Mouse (Mus musculus) forebrain, embryonic 12.5 days (tissue): ENCODE results near the gene Wfdc21. TPM values are rescaled to one million over a fixed set of nuclear protein-coding genes. Genes with fewer than 3 reads are reported as not detected.

ENCODE experiments used
- ATAC-seq: fragments of 200-750 bp; cut with Nextera tagmentation; 2 replicates; pipeline ENCODE4 v1.8.0; 2017; ENCODE audit warnings: moderate TSS enrichment; ENCODE audit not compliant: low FRiP score
- H3K27ac ChIP-seq: fragments of 300-500 bp; sonication (generic); 2 replicates; pipeline ENCODE4 v1.5.1; 2016; ENCODE audit warnings: mild to moderate bottlenecking
- H3K27me3 ChIP-seq: fragments of 300-500 bp; sonication (generic); 2 replicates; pipeline ENCODE4 v1.6.1; 2016; ENCODE audit warnings: mild to moderate bottlenecking
- H3K36me3 ChIP-seq: fragments of 300-500 bp; sonication (generic); replicated peaks from 2 replicates; pipeline ENCODE4 v1.6.1; 2016; ENCODE audit warnings: mild to moderate bottlenecking
- H3K4me1 ChIP-seq: fragments of 300-500 bp; sonication (generic); 2 replicates; pipeline ENCODE4 v1.6.1; 2016
- H3K4me2 ChIP-seq: fragments of 300-500 bp; sonication (generic); 2 replicates; pipeline ENCODE4 v1.6.1; 2016; ENCODE audit warnings: mild to moderate bottlenecking, moderate library complexity
- H3K4me3 ChIP-seq: fragments of 300-500 bp; sonication (generic); replicated peaks from 2 replicates; pipeline ENCODE4 v1.5.1; 2016; ENCODE audit warnings: mild to moderate bottlenecking
- H3K9ac ChIP-seq: fragments of 300-500 bp; sonication (generic); 2 replicates; pipeline ENCODE4 v1.6.1; 2016; ENCODE audit warnings: mild to moderate bottlenecking
- H3K9me3 ChIP-seq: fragments of 300-500 bp; sonication (generic); 2 replicates; pipeline ENCODE4 v1.6.1; 2016
- WGBS: fragments of 180-500 bp; shearing (Covaris S2); methylation state at CpG from one replicate; pipeline ENCODE4 v1.1.7; 2016; 5-methylcytosine and 5-hydroxymethylcytosine counted together
- polyA plus RNA-seq: library from polyadenylated mRNA; unstranded; fragments of >200 nt; fragmentation: Nextera tagmentation; extraction: Ambion mirVana; gene quantifications from 2 replicates; pipeline ENCODE4 v1.2.1, GENCODE M21; 2016

The Wfdc21 gene
- polyA plus RNA-seq, 1 experiment from 2014 or later: not detected

DNA sequence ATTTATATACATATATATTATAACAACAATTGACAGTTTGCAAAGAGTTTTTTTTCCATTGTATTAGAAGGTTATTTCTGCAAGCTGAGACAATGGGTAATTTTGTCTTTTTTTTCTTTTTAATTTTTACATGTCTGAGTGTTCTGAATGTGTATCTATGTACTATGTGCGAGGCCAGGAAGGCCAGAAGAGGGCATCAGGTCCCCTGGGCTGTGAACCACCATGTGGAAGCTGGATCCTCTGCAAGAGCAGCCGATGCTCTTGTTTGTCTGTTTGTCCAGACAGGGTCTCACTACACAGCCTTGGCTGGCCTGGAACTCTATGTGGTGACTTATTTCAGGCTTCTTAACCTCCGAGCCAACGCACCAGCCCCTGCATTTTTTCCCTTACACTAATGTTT, 44.4 kb downstream of the Wfdc21 start:
- no peaks in the 10 kb centered on the region for H3K4me1 ChIP-seq
- H3K27me3 ChIP-seq: no peaks in the 10 kb centered on the region
- H3K27ac ChIP-seq: no peak overlapping the region
- no peak overlapping the region for H3K4me2 ChIP-seq
- 0 out of 2 replicates have a peak, but pooled peaks cover 6% of the 10 kb centered on the region for H3K36me3 ChIP-seq
- no peak for ATAC-seq
- H3K9me3 ChIP-seq: no peaks in the 10 kb centered on the region
- H3K9ac ChIP-seq: no peak overlapping the region
- 74% methylated on average over 4 of the region's 4 CpGs for WGBS
- H3K4me3 ChIP-seq: no peak overlapping the region

DNA sequence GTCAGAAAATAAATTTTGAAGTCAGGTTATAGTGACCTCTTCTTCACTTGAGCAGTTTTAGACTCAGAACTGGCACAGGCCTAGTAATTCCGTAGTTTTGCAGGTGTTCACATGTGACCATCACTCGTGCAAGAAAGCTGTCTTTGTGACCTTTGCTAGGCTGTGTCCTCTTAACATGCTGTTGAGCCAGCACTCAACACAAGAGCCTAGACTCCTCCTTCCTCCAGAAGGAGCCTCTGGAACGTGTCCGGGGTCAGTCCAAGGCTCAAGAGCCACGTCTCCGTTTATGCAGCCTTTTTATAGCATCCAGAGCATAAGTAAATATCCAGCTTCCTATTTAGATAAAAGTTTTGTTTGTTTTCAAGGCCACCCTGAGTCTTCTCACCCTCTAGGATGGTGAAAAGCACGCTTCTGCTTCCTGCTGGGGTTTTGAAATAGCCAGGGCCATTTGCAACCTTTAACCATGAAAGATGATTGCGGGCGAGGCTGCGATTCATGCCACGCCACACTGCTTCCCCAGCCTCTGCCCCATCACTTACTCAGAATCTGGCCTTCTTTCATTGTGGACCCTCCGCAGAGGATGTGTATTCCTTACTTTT, 45.7 kb downstream of the Wfdc21 start:
- H3K36me3 ChIP-seq: no peaks in the 10 kb centered on the region
- H3K9ac ChIP-seq: no peak overlapping the region
- no peak overlapping the region for H3K4me2 ChIP-seq
- no peaks in the 10 kb centered on the region for H3K9me3 ChIP-seq
- no peaks in the 10 kb centered on the region for H3K27me3 ChIP-seq
- no peak overlapping the region for H3K27ac ChIP-seq
- no peak overlapping the region for H3K4me3 ChIP-seq
- H3K4me1 ChIP-seq: no peaks in the 10 kb centered on the region
- no peak for ATAC-seq
- 88% methylated on average over 12 of the region's 12 CpGs for WGBS

DNA sequence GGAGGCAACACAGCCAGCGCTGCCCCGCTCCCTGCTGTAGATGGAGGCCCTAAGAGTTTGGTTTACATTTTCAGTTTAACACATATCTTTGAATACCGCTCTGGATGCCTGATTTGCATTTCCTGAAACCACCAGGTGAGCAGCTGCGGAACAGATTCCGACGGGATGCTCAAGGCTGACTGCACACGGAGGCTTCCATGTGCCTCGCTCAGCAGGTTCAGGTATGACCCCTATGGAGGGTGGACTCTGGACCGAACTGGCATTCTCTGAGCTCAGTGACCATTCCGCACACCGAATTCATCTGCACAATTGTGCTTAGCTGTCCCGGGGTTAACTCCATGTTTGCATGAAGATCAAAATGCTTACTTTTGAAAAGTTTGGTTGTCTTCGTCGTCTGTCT, 46.5 kb downstream of the Wfdc21 start:
- H3K36me3 ChIP-seq: no peaks in the 10 kb centered on the region
- H3K27me3 ChIP-seq: no peaks in the 10 kb centered on the region
- no peak overlapping the region for H3K27ac ChIP-seq
- 87% methylated on average over 14 of the region's 14 CpGs for whole genome bisulfite sequencing
- H3K4me3 ChIP-seq: no peak overlapping the region
- H3K9ac ChIP-seq: no peak overlapping the region
- H3K9me3 ChIP-seq: no peaks in the 10 kb centered on the region
- no peak for ATAC-seq
- no peaks in the 10 kb centered on the region for H3K4me1 ChIP-seq
- H3K4me2 ChIP-seq: no peak overlapping the region

DNA sequence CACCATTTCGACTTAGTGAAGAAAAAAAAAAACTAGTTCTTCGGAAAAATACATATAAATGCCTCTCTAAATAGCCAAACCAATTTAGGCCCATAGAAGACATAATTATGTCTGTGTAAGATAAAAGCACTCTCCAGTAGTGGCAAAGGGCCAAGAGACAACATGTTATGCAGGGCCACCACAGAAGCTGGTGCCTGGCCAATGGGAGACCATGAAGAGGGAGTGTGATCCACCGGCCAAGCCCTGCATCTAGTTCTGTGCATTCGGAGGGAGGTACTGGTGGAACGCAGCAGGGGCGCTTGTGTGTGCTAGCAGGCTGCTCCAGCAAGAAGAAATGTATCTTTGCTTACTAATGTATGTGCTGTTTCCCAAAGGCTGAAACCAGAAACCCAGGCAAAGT, 49.4 kb downstream of the Wfdc21 start:
- no peaks in the 10 kb centered on the region for H3K4me1 ChIP-seq
- H3K4me3 ChIP-seq: no peak overlapping the region
- no peak overlapping the region for H3K4me2 ChIP-seq
- no peaks in the 10 kb centered on the region; the same call in 1 of the 2 replicates for H3K27me3 ChIP-seq
- ATAC-seq: no peak
- H3K9me3 ChIP-seq: no peaks in the 10 kb centered on the region
- no peak overlapping the region for H3K9ac ChIP-seq
- H3K27ac ChIP-seq: no peak overlapping the region
- 59% methylated on average over 6 of the region's 6 CpGs for WGBS
- no peaks in the 10 kb centered on the region for H3K36me3 ChIP-seq

DNA sequence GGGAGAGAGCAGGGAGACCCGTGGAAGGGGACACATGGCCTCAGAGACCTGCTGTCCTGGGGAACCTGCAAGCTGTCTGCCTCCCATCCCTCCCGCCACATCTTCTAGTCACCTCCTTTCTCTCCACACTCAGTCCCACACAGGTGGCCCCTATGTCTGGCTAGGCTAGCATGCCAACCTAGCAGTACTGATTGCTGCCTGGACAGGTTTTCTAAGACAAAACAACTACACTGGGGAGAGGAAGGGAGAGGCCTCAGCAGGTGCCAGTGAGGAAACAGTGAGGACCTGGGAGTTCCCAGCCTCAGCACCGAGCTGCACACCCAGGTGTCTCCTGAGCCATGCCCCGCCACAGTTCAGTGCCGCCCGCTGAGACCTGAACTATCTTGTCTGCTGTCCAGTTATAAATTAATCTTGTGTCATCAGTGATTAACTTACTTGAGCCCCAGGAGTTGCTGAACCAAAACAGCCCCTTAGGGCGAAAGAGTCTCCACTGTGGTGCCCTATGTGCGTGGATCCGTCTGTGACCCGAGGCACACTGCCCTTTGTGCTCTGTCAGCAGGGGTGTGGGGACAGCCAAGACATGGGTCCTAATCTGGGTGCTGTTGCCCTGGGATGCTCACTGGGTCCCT, 50.4 kb downstream of the Wfdc21 start:
- no peak overlapping the region for H3K9ac ChIP-seq
- no peak overlapping the region for H3K4me2 ChIP-seq
- H3K4me1 ChIP-seq: no peaks in the 10 kb centered on the region
- no peaks in the 10 kb centered on the region; the same call in 1 of the 2 replicates for H3K27me3 ChIP-seq
- ATAC-seq: no peak
- H3K36me3 ChIP-seq: no peaks in the 10 kb centered on the region
- no peak overlapping the region for H3K27ac ChIP-seq
- WGBS: 79% methylated on average over 10 of the region's 10 CpGs
- H3K4me3 ChIP-seq: no peak overlapping the region
- no peaks in the 10 kb centered on the region for H3K9me3 ChIP-seq

DNA sequence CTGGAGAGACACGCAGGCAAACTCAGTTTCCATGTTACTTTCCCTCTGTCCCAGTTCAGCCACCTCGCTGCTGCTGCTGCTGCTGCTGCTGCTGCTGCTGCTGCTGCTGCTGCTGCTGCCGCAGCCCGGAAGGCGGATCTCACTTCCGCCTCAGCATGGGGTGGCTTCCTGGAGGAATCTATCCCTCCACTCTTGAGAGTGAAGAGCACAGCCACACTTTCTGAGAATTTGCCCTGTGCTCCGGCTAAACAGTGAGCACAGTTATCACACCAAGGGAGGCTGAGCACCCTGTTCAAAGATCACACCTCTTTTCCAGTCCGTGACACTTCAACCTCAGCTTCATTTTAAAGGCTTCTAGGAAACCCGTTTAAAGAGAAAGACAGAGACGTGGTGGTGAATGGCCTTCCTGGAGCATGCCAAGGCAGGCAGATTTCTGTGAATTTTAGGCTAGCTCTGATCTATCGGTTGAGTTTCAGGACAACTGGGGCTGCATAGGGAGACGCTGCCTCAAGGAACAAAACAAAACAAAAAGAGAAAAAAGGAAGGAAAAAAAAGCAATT, 53.2 kb downstream of the Wfdc21 start:
- H3K9ac ChIP-seq: no peak overlapping the region
- H3K27ac ChIP-seq: no peak overlapping the region
- H3K27me3 ChIP-seq: no peaks in the 10 kb centered on the region; the same call in none of the 2 replicates
- H3K4me2 ChIP-seq: no peak overlapping the region
- no peak overlapping the region for H3K4me3 ChIP-seq
- no peaks in the 10 kb centered on the region for H3K9me3 ChIP-seq
- WGBS: 79% methylated on average over 12 of the region's 12 CpGs
- no peak for ATAC-seq
- no peaks in the 10 kb centered on the region for H3K36me3 ChIP-seq
- no peaks in the 10 kb centered on the region for H3K4me1 ChIP-seq

DNA sequence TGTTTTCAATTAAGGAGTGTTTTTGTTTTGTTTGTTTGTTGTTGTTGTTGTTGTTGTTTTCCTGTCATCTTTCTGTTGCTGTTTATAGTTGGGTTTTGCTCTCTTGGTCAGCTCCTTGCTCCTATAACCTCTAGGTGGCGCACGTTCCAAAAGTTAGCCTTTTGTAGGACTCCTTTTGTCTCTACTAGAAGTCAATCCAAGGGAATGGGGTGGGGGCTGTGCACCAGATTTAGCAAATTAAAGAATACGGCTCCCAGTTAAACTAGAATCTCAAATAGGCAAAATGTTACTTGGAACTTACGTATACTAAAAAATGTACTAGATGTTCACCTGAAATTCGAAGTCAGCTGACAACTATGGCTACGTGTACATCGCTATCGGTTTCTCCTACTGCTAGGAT, 55.4 kb downstream of the Wfdc21 start:
- Histone ChIP-seq H3K4me2 (no peak overlapping the region), H3K36me3 (no peaks in the 10 kb centered on the region), H3K27ac (no peak overlapping the region), H3K9me3 (no peaks in the 10 kb centered on the region), H3K27me3 (peaks cover 5% of the 10 kb centered on the region), H3K4me3 (no peak overlapping the region), H3K9ac (no peak overlapping the region), H3K4me1 (no peaks in the 10 kb centered on the region)
- no peak for ATAC-seq
- 68% methylated on average over 8 of the region's 8 CpGs for WGBS

Other genes starting within 250 kb of the Wfdc21 start
- 0.10 TPM in 1 of 2 replicates, not detected in the other for gene Heatr9, start 224.8 kb upstream of the Wfdc21 start, polyA plus RNA-seq
- not detected in 2 replicates for gene Ccl5, start 216.4 kb upstream of the Wfdc21 start, polyA plus RNA-seq
- 0.38 and 1.1 TPM in 2 replicates for gene Ccl9, start 168.3 kb upstream of the Wfdc21 start, polyA plus RNA-seq
- gene Ccl6, start 153.9 kb upstream of the Wfdc21 start, polyA plus RNA-seq: 0.44 and 0.91 TPM in 2 replicates
- gene Rpl9-ps1, start 101.3 kb upstream of the Wfdc21 start, polyA plus RNA-seq: not detected in 2 replicates
- 0.43 and 1.00 TPM in 2 replicates for gene Ccl3, start 97.6 kb upstream of the Wfdc21 start, polyA plus RNA-seq
- gene Ccl4, start 84.4 kb upstream of the Wfdc21 start, polyA plus RNA-seq: not detected in 2 replicates
- not detected in 2 replicates for gene Wfdc17, start 42.9 kb upstream of the Wfdc21 start, polyA plus RNA-seq
- gene Wfdc18, start 37.9 kb upstream of the Wfdc21 start, polyA plus RNA-seq: not detected in 2 replicates
- 33.5 and 34.9 TPM in 2 replicates for gene Heatr6, start 6.8 kb downstream of the Wfdc21 start, polyA plus RNA-seq
- not detected in 2 replicates for gene Hnf1b, start 103.1 kb downstream of the Wfdc21 start, polyA plus RNA-seq
- 43.3 and 44.2 TPM in 2 replicates for gene Ddx52, start 195.1 kb downstream of the Wfdc21 start, polyA plus RNA-seq
- 30.6 and 31.5 TPM in 2 replicates for gene Synrg, start 217.5 kb downstream of the Wfdc21 start, polyA plus RNA-seq